Mouse (Mus musculus) heart, postnatal 0 days (tissue): Measurements from ENCODE around the gene Mkrn2.

Experiments used
- CTCF ChIP-seq: IDR thresholded peaks from 2 replicates; pipeline ENCODE4 v1.5.1; 2016; ENCODE audit warnings: antibody characterized with exemption, control low read depth, low read depth
- EP300 ChIP-seq: IDR thresholded peaks from 2 replicates; pipeline ENCODE4 v1.6.1; 2016; ENCODE audit warnings: antibody characterized with exemption, low read depth

DNA sequence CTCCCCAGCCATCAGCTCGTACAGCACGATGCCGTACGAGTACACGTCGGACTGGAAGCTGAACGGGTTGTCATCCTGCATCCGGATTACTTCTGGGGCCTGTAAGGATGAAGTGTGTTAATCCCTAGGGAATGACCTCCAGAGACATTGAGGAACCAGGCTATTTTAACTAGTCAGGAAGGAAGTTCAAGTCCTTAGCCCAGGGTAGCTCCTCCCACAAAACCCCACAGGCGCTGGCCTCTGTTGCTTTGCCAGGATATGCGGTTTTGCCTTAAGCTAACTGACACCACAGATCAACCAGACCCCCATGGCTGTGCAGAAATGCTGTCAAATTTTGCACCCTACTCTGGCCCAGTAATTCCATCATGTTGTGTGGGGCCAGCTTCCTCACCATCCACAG is 18.1 kb downstream of the Mkrn2 start:
- no peak for TF ChIP-seq CTCF
- no peak for TF ChIP-seq EP300
